Mouse (Mus musculus) olfactory bulb, adult 2 months (tissue): ENCODE results near the gene Itpr2.

ENCODE experiments used
- CTCF ChIP-seq: fragments of 200-500 bp; IDR thresholded peaks from 2 replicates; pipeline ENCODE4 v1.5.1; 2012; ENCODE audit warnings: low read depth, mild to moderate bottlenecking, low read length, moderate library complexity; ENCODE audit not compliant: insufficient read depth
- POLR2A ChIP-seq: fragments of 200-500 bp; IDR thresholded peaks from 2 replicates; pipeline ENCODE4 v1.6.1; 2012; ENCODE audit warnings: mild to moderate bottlenecking, low read depth, low read length, moderate library complexity; ENCODE audit not compliant: insufficient read depth

DNA sequence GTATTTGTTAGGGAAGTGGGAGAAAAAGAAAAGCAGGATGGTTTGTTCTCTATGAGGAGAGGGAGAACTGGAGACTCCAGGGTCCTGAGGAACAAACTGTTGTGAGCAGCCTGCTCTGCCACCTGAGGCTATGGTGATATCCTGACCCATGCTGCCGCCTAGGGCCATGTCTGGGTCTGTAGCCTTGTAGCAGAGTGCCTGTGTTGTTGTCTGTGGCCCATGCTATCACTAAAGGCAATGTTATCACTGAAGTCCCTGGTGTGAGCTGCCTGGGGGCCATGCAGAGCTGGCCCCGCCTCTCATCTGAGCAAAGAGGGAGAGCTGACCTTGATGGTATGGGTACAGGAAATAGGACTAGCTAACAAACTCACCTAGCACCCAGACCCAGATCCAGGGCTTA is 7.9 kb upstream of the Itpr2 start:
- TF ChIP-seq POLR2A (no peak), CTCF (no peak)
